Mouse (Mus musculus) neutrophil, adult 5-6 weeks (primary cell): ENCODE data around the gene Myh7b. TPM values are rescaled to one million over a fixed set of nuclear protein-coding genes. Genes with fewer than 3 reads are reported as not detected.

Source experiments
- ATAC-seq: fragments of 151-379, 151-347 bp; 2 replicates; pipeline ENCODE4 v1.8.0; 2017; ENCODE audit warnings: mild to moderate bottlenecking, moderate TSS enrichment; ENCODE audit not compliant: insufficient number of reproducible peaks, poor library complexity, low FRiP score, severe bottlenecking; ENCODE audit errors: extremely low read depth
- total RNA-seq: library from RNA; stranded (forward); fragments of 200-1000 nt; gene quantifications from 2 replicates; pipeline ENCODE4 v1.2.3, GENCODE M21; 2017

Myh7b gene
- total RNA-seq = not detected in 2 replicates

DNA sequence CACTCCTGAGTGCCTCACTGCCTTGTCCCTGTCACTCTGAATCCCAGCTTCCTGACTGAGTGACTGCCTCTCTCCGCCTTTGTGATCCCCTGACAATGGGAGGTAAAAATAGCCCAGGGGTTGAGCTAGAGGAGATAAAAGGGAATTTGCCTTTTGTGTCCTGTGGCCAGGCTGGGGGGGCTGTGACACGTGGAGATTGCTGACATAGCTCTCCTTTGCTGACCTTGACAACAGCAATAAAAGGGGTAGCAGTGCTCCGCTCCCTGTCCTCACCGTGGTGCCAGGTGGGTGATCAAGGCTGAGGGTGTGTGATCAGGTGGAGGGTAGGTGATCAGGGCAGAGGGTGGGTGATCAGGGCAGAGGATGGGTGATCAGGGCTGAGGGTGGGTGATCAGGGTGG is at the start of gene Myh7b:
Myh7b (plus strand) TSS at position 235 of the 400 bp plus-strand sequence.
- ATAC-seq = no peak

GRCm38 (mm10) chr2:155562209-155562608 is 48.8 kb upstream of the Myh7b start:
- ATAC-seq = no peak

- ATAC-seq = no peak
Measured at GRCm38 (mm10) chr2:155562934-155563333, 48.1 kb upstream of the Myh7b start.

DNA sequence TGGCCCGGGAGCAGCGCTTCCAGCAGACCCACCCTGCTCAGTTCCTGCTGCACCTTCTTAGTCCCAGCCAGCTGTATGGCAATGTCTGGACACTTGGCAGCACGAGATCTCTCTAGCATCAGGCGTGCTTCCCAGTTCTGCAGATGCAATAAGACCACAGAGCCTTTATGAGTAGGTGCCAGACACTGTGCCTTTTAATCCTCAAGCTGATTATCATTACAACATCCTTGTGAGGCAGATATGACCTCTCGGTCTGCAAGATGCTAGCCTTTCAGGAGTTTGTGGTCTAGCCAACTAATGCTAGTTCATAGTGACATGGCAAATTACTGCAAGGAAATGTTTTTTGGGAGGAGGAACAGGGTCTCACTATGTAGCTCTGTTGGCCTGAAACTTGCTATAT is 43.3 kb upstream of the Myh7b start:
- no peak for ATAC-seq

GRCm38 (mm10) chr2:155569223-155569807 is 41.7 kb upstream of the Myh7b start:
- no peak for ATAC-seq

- ATAC-seq = no peak
Measured at GRCm38 (mm10) chr2:155573001-155573400, 38.0 kb upstream of the Myh7b start.

DNA sequence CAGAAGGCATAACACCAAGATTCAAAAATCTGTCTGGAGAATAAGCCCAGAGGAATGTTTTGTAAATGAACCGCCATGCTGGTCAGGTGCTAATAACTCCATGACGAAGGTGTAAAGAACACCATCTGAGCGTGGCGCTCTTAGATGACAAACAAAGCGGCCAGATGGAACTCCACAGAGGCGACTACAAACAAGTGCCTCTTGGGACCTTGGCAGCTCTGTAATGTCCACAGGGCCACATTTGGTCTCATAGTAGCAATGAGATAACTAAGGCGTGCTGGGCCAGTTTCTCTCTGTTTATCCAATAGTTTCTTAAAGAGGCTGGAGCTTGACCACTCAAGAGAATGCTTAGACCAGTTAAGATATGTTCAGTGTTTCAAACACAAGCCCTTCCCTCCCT is 37.0 kb upstream of the Myh7b start:
- no peak for ATAC-seq

GRCm38 (mm10) chr2:155574700-155575099 is 36.3 kb upstream of the Myh7b start:
- ATAC-seq = no peak

GRCm38 (mm10) chr2:155576656-155577055 is 34.4 kb upstream of the Myh7b start:
- ATAC-seq = no peak

DNA sequence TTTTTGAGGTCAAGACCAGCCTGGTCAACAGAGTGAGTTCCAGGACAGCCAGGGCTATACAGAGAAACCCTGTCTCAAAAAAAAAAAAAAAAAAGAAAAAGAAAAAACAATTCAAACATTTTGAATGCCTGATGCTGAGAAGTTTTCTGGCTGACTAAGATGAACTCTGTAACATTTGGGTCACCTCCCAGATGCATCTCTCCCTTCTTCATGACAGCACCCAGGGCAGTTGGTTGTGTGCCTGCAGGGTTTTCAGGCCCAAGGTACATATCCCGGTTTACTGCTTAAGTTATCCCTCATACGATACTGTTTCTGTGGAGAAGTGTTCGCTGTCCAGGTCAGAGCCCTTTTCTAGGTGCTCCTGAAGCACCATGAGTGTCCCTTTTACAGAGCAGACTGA is 30.7 kb upstream of the Myh7b start:
- no peak for ATAC-seq

GRCm38 (mm10) chr2:155582384-155582995 is 28.5 kb upstream of the Myh7b start:
- no peak for ATAC-seq

- no peak for ATAC-seq
Measured at GRCm38 (mm10) chr2:155582996-155583395, 28.0 kb upstream of the Myh7b start.

DNA sequence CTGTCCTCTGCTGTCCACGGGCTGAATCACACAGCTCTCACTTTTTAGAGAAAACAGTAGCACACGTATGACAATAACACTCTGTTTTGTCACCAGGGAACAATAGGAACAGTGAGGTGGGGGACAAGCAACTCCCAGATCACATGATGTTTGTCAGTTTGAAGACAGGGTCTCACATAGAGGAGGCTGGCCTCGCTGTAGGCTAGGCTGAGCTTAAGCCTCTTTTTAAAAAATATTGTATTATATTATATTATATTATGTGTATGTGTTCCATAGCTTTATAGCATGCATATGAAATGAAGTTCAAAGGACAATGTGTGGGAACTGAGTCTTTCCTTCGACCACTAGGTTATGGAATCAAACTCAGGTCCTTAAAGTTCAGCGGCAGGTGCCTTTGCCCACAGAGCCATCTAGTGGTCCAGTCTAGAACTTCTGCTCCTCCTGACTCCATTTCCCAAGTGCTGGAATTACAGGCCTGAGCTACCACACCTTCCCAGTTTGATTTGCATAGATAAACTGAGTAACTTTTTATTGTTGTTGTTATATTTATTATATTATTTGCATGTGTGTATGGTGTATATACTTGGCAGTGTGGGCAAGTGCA is 27.0 kb upstream of the Myh7b start:
- ATAC-seq = peak; percentile 57; the same call in 1 of the 2 replicates

DNA sequence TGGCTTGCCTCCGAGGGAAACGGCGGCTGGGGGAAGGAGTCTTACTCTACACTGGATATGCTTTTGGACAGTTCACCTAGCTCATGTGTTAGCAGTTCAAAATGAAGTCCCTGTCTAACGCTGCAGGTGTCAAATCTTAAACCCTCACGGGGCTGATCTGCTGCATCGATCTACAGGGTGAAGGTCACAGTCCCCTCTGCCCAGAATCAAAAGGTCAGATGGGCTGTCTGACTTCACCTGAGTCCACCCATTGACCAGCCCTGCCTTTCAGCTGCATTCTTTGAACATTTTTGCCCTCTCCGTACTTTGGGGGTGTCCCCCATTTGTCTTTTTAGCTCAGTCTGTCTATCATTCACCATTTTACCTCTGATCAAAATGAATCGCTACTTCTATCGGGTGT is 25.9 kb upstream of the Myh7b start:
- ATAC-seq = no peak

DNA sequence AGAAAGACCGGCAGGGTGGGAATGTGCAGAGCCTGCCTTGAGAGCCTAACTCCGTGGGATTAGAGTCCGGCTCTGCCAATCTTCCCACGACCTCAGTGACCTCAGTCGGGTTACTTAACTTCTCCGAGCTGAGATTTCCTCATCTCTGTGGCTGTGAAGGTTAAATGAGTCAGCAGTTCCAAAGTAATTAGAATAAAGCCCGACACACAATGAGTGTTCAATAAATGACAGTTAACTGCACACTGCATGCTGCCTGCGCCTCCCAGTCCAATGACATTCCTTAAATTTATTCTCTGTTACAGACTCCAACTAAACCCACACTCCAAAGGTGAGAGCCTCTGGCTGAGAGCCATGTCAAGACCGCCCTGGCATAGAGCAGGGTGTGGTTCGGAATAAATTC is 25.5 kb upstream of the Myh7b start:
- peak; percentile 78 for ATAC-seq

- no peak for ATAC-seq
Measured at GRCm38 (mm10) chr2:155588136-155588535, 22.9 kb upstream of the Myh7b start.

- ATAC-seq = no peak
Measured at GRCm38 (mm10) chr2:155589521-155589920, 21.5 kb upstream of the Myh7b start.

DNA sequence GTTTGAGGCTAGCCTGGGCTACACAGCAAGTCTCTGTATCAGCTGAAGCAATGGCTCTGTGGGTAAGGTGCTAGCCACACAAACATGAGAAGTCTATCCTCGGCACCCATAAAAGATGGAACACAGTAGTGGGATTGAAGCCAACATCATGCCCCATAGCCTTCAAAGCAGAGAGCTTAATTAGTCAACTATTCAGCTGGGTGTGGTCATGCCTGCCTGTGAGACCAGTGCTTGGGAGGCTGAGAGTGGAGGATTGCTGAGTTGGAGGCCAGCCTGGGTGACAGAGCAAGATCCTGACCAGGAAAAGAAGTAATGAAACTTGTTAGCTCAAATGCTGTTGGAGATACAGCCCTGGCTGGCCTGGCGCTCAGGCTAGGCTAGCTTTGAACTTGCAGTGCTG is 20.1 kb upstream of the Myh7b start:
- no peak for ATAC-seq

DNA sequence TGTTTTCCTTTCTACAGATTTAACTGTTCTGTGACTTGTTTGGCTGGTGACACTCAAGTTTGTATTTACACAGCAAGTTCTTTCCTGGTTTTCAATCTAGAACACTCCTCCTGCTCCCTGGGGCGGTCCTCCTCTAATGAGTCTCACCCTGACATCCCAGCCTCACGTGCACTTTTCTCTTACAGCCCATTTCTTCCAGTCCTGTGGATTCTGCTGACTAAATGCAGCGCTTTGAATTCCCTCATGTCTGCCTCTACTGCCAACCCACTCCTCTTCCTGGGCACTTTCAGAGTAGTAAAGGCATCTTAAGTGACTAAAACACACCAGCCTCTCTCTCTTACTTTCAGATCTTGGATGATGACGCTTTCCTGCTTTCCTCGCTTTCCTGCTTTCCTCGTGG is 19.3 kb upstream of the Myh7b start:
- no peak for ATAC-seq

DNA sequence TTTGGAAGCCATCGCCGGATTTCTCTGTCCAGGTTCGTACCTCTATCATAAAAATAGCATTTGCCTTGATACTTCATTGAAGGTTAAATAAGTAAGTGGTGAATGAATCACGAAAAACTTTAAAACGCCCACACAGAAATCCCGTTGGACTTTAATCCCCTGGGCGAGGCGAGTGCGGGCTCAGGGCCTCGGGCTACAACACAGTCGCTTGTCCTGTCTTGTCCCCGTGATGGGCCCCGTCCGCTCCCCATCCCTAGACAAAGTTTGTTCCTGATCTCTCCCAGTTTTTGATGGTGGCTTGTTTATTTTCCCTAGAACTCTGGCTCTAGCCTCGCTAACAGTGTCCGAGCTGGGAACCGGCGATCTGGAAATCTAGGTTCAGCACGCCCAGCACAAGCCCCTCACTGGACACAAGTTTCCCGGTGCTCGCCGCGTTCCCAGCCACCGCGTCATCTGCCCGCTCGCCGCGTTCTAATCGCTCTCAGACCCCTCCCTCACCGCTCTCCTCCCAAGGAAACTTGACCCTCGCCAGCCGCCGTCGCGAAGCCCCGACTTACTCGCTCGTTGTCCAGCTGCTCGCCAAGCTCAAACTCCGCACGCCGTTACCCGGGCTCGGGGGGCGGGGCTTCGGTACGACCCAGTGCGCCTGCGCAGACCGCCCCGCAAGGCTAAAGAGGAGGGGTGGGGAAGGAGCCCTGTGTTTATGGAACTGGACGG is 18.7 kb upstream of the Myh7b start, which contains the start of gene Gss:
Gss (minus strand) TSS at position 674 of the 717 bp plus-strand sequence.
- ATAC-seq = peak; percentile 85
